Mouse (Mus musculus): ENCODE measurements at regions not wholly inside any gene's neighbourhood (a gene's known extent, or its start where the extent isn't known, plus 50 kb on each side); places are given as distances from the start of the nearest gene placed in this dataset.

DNA sequence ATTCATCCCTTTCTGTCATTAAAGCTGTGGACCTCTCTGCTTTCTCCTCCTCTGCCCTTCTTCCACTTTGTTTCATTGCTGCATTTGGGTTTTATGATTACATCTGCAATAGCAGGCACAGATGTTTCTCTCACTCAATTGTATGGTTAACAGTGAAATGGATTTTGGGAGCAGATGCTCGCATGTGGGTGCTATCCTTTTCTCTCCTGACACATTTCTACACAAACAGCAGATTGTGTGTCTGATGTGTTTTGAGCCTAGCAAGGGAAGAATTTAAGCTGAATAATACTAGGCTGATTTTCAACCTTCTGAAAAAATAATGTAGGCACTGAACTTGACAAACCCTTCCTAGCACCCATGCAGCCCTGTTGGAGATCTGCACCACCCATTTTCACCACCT, 56.9 kb upstream of the Ldoc1 start:
- DNase-seq, result peak; percentile 4 to 9

DNA sequence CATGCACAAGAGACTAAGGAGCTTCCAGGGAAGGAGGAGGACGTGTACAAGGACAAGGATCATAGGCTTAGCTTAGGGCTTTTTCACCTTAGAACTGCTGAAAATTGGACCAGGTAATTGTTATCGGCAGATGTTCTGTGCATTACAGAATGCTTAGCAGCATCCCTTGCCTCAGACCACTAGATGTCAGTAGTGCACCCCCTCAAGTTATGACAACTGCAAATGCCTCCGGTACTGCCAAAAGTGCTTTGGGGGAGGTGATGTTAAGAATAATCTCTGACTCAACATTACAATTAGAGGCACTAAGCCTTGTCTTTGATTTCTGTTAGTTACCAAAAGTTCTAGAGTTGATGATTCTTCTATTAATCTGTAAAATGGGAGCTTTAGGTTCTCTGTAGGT, 56.2 kb upstream of the Ldoc1 start:
- DNase-seq, result peak in 1 of 2 experiments; percentile 7
